Mouse (Mus musculus): Measurements from ENCODE around the gene Tmtc1.

GRCm38 (mm10) chr6:148290865-148291264, 153.3 kb downstream of the Tmtc1 start:
- TF ChIP-seq CTCF (IDR thresholded peaks at IDR 0.05; ENCODE audit: low read depth) (no peak), EP300 (optimal IDR thresholded peaks at IDR 0.05) (no peak)

Measured in stomach, postnatal 0 days (tissue).